Mouse (Mus musculus) right cerebral cortex, adult 2 months (tissue): ENCODE measurements around the gene Rps6ka2.

Experiments
- DNase-seq, 2 experiments: peaks; one replicate each; pipeline ENCODE4 v3.0.0; 2021 to 2022; ENCODE audit warnings: low spot score in 2 of 2

The Rps6ka2 gene

DNA sequence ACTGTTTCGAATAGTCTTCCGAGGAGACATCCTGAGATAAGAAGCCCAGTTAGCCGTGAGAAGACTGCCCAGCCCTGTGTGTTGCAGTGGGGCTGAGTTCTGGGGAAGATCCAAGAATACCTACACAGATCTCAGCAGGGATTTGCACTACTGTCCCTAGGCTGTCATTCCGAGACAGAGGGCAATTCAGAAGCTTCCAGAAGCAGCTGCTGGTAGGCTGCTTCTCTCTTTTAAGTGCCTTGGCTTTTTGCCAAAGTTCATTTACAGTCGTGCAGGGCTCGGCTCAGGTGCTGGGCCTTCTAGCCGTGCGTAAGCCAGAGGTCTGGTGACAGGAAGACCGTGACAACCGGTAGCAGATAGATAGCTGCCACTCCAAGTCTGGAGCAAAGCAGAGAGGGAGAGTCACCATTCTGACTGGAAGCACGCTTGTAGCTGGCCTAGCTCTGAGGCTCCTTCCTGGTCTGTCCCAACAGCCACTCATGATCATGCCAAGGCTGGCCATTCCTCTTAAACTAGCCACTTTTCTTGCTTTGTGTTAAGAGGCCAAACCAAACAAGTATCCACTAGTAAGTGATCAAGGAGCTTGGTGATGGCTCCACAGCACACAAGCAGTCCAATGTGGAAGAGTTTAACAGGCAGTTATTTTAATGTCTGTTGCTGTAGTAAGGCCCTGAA is 49.3 kb downstream of the Rps6ka2 start:
- no peak for DNase-seq

- no peak for DNase-seq
Observed at GRCm38 (mm10) chr17:7221310-7221709, 51.4 kb downstream of the Rps6ka2 start.

GRCm38 (mm10) chr17:7222198-7222597 is 52.3 kb downstream of the Rps6ka2 start:
- no peak for DNase-seq

GRCm38 (mm10) chr17:7228545-7228944 is 58.6 kb downstream of the Rps6ka2 start:
- DNase-seq = no peak

GRCm38 (mm10) chr17:7231312-7231711 is 61.4 kb downstream of the Rps6ka2 start:
- DNase-seq = no peak

DNA sequence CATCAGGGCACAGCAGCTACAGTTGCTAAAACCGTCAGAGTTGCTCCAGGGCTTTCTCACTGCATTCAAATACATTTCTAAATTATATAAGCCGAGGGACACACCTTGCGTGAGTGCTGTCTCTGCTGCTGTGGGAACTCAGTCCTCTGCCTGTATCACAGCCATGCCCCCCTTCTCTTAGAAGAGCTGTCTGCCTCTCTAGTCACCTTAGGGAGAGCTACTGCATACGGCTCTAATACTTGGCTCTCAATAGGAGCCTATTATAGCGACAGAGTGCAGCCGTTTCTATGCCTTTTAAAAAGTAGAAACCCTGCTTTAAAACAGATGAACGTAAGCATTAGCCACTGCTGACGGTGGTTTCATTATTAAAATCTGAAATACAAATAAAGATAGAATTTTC is 61.9 kb downstream of the Rps6ka2 start:
- no peak for DNase-seq

- no peak for DNase-seq
Observed at GRCm38 (mm10) chr17:7232400-7232799, 62.5 kb downstream of the Rps6ka2 start.

DNA sequence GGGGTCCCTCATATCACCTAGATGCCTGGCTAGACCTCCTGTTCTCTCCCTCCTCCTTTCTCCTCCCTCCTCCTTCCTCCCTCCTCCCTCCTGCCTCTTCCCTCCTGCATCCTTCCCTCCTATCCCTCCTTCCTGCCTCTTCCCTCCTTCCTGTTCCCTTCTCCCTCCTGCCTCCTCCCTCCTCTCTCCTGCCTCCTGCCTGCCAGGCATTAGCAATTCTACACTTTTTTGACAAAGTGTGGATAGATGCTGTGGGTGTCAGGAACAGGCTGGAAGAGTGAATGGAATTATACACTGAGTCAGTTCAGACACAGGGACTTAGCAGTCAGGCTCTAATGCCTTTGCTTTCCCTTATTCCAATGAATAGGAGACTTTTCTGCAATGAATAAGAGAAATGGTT is 63.3 kb downstream of the Rps6ka2 start:
- DNase-seq = peak; percentile 51 to 62

DNA sequence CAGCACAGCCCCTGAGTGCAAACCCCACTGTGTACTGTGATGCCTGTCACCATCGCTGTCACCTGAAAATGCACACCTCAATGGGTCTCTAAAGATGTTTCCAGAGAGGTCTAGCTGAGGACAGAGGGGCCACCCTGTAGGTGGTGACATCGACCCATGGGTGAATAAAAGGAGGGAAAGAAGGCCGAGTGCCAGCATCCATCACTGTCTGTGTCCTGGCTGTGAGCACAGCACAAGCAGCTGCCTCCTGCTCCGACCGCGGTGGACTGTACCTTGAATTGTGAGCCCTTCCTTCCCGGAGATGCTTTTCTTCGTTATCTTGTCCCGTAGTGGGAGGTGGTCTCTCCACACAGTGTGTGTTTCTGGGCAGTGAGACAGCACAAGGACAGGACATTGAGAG is 67.8 kb downstream of the Rps6ka2 start:
- no peak for DNase-seq

GRCm38 (mm10) chr17:7238766-7239165 is 68.9 kb downstream of the Rps6ka2 start:
- no peak for DNase-seq

GRCm38 (mm10) chr17:7240526-7240925 is 70.6 kb downstream of the Rps6ka2 start:
- DNase-seq = no peak

GRCm38 (mm10) chr17:7245078-7245477 is 75.2 kb downstream of the Rps6ka2 start:
- DNase-seq = no peak

DNA sequence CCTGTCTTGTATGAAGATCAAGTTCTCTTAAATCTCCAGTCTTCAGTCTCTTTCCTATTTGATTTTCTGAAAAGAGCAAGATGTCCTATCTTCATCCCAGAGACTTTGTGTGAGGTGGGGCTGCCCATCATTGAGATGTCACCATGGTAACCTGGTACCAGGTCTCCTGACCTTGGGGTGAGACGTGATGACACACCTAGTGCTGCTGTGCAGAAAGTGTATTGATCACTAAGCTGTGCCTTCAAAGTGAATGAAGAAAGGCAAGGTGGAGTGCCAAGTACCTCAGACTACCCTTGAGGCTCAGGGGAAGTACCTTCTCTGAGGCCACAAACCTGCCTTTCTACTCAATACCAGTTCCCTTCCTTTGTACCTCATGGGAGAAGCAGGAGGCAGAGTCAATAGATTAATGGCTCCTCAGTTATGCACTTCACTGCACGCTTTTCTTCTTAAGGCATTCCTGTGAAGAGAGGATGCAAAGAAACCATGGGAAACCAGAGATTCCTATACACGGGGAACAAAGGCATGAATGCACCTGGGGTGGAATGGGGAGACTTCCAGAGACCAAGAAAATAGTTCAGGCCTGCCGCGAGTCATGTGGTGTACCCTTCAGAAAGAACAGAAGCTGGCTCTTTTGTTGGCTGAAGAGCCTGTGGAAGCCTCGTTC is 77.1 kb downstream of the Rps6ka2 start:
- DNase-seq = no peak

DNA sequence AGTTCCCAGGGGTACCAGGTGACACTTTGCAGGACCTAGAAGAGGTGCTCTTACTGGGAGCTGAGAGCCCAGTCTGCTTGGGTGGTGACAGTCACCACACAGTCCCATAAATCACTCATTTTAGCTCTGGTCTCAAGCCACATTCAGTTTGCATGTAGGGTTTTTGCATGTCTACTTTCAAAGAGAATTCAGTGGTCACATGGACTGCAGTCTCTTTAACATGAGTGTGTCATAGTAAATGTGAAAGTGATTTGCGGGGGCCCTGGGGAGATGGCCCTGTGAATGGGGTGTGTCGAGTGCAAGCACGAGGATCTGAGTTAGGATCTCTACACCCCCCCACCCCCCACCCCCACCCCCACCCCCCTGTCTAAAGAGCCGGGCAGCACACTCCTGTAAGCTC is 80.5 kb downstream of the Rps6ka2 start:
- no peak for DNase-seq

DNA sequence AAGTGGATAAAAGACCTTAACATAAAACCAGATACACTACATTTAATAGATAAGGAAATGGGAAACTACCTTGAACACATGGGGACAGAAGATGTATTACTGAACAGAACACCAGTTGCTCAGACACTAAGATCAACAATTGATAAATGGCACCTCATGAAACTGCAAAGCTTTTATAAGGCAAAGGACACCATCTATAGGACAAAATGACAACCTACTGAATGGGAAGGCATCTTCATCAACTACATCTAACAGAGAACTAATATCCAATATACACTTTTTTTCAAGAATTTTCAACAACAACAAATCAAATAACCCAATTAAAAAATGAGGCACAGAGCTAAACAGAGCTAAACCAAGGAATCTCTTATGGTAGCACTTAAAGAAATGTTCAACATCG is 87.3 kb downstream of the Rps6ka2 start:
- no peak for DNase-seq

DNA sequence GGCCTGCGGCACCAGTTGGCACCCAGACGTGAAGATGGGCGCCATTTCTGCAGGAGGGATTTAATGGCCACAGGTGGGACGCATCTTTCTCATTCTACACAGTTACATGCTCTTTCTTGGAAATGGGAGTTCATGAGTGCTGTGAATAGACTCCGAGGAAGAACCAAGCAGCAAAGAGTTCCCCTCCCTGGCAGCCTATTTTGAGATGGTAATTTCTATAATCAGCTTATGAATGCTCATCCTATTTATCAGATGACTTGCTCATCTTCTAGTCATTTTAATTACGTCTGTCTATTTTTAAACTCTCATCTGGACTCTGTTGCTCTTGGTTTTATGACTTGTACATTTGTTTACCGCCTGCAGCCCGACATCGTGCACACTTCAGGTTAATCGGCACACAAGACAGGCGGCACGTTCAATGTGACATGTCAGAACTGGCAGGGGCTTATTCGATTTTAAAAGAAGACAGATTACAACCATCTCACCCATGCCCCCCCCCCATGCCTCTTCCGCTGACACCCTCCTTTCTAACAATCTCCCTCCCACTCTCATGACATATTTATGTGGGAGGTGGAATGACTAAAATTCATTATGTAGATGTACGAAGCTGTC is 88.9 kb downstream of the Rps6ka2 start:
- peak in 1 of 2 experiments; percentile 37 for DNase-seq

DNA sequence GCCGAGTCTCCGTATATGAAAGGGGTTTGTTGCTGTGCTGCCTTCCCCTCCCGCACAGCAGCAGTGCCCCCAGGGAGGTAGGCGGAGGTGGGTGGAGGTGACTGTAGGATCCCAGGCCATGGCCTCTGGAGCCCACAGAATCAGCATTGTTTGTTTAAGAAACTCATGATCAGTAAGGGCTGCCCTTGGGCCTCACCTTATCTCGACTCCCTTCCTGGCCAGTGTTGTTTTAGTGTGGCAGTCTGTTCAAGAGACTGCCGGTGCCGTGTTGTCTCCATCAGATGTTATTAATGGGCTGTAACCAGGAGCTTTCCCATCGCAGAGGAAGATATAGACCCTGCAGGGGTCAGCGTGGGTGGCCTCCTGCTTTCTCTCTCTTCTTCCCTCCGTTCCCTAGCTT is 90.4 kb downstream of the Rps6ka2 start:
- DNase-seq = no peak

DNA sequence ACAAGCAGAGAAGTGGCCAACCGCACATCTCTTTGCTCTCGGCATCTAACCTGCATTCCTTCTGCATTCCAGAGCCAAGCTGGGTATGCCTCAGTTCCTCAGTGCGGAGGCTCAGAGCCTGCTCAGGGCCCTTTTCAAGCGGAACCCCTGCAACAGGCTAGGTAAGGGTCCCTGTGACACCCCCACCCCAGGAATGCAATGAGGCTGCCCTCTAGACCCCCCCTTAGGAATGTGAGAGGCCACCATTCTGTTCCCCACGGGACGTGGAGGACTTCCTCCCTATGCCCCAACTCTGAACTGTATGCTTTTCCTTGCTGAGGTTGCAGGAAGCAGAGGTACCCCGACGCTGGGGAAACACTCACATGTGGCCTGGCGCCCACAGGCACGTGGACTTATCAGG is 92.1 kb downstream of the Rps6ka2 start:
- no peak for DNase-seq

DNA sequence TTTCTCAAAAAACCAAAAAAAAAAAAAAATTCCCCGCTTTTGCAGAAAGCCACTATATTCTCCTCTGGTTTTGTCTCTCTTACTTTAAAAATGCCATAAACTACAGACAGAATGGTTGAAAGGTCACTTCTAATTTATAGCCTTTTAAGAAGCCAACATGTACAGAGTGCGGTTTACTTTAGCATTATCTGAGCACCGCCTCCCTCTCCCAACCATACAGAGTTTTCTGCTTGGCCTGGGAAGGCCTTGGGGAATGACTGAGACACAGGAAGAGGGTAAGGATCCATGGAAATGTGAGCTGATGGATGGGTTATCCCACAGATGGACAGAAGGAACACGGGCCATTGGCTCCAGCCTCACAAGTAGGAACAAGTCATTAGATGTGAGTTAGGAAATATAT is 92.7 kb downstream of the Rps6ka2 start:
- DNase-seq = no peak

DNA sequence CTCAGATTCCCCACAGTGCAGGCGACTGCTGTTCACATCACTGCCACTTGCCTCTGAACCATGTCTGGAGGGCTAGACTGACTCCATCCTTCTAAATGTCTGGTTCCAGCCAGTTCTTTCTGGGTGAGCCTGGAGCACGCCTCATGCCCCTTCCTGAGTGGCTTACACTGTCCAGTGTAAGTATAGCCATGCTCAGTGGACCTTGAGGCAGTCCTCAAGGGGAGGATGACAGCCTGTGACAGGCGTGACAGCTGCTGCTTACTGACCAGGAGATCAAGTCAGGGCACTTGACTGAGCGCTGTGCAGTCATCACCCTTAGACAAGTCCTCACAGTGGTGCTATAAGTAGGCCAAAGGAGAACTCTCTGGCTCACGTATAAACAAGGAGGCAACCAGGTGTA is 94.7 kb downstream of the Rps6ka2 start:
- DNase-seq = no peak

GRCm38 (mm10) chr17:7265291-7265690 is 95.4 kb downstream of the Rps6ka2 start:
- no peak for DNase-seq

DNA sequence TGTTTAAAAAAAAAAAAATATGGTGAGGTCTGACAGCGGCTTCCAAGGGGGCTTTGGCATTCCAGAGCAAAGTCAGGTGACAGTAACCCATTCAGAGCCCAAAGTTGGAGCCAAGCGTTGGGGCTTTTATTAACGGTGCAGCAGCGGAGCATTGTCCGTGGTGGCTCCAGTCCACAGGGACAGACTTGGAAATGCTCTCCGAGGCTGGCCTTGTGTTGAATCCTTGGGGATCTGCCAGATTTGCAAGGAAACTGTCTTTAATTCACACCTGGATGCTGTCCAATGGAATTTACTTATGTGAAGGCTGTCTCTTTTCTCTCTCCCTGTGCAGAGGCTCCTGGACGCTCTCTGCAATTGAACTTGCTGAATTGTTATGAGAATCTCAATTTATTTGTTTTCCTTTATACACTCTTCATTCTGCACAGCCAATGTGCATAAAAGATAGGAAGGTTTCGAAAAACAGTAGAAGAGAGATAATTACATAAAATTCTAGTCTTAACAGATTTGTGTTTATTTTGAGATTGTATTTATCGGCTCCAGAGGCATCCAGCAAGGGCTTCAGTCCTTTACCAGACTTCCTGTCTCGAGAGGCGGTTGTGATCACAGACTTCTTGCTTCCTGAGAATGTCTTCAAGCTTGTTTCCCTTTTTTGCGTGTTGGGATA is 95.9 kb downstream of the Rps6ka2 start:
- DNase-seq = no peak

DNA sequence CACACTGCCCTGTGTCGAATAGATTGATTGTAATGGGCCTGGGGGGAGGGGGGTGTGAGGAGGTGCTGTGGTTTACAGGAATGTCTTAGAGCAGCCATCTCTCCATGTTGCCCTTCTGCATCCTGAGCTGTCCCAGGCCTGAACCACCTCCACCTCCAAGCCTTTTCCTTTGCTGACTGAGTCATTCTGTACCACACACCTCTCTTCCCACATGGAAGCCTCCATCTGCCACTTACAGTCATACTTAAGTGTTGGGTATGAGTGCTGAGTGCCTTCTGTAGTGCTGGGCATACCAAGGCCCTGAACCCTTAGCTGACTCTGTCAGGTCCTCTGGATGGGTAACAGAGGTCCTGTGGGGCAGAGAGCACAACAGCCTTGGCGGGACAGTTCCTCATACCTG is 97.9 kb downstream of the Rps6ka2 start:
- DNase-seq = peak; percentile 41 to 44
